In genomic region chr16:90829136-90829535, GRCm38 (mm10) we compare ENCODE assay signal across 3 mouse cellular contexts.
"Had no signal": no experiment of that assay in that cellular context is flagged by ENCODE, and none has a peak within 500 bp of the region (broad histone marks: within the 10 kb centered on the region; RNA-seq: fewer than 3 reads in every experiment).

No protein-coding gene starts in this region.

- H3K27ac ChIP-seq: intestine, embryonic 15.5 days; limb, embryonic 13.5 days; neural tube, embryonic 12.5 days had no signal

- H3K9me3 ChIP-seq: intestine, embryonic 15.5 days; limb, embryonic 13.5 days; neural tube, embryonic 12.5 days had no signal

- H3K36me3 ChIP-seq: intestine, embryonic 15.5 days; limb, embryonic 13.5 days; neural tube, embryonic 12.5 days had no signal

- H3K9ac ChIP-seq: intestine, embryonic 15.5 days had no signal
